Mouse (Mus musculus) adrenal gland, postnatal 25 days (tissue): ENCODE results near the gene Prss16. TPM values are rescaled to one million over a fixed set of nuclear protein-coding genes. Genes with fewer than 3 reads are reported as not detected.
A peak's percentile ranks its signal among the peaks of the same experiment; 100 is the strongest.

Experiments used
- DNase-seq: peaks from one replicate; pipeline ENCODE4 v3.0.0; 2021; ENCODE audit warnings: mixed read lengths
- total RNA-seq: library from RNA; stranded (reverse); gene quantifications from 2 replicates; pipeline ENCODE4 v1.2.3, GENCODE M21; 2021

Prss16 gene
- total RNA-seq, 1 experiment from 2014 or later, result not detected

- no peak for DNase-seq
These were observed 2.4 kb downstream of the Prss16 start for GRCm38 (mm10) chr13:22007121-22007510.

- DNase-seq, result peak; percentile 42
These were observed 3.0 kb downstream of the Prss16 start for GRCm38 (mm10) chr13:22006334-22007120.

GRCm38 (mm10) chr13:22005605-22006333 lies 3.8 kb downstream of the Prss16 start:
- DNase-seq, result peak; percentile 42

GRCm38 (mm10) chr13:22001823-22002222 lies 7.7 kb downstream of the Prss16 start:
- DNase-seq, result no peak

GRCm38 (mm10) chr13:22001346-22001745 lies 8.2 kb downstream of the Prss16 start:
- DNase-seq, result no peak

GRCm38 (mm10) chr13:21999147-21999546 lies 10.4 kb downstream of the Prss16 start:
- no peak for DNase-seq

- no peak for DNase-seq
These were observed 11.1 kb downstream of the Prss16 start for GRCm38 (mm10) chr13:21998412-21998811.

GRCm38 (mm10) chr13:21997821-21998220 lies 11.7 kb downstream of the Prss16 start:
- no peak for DNase-seq

GRCm38 (mm10) chr13:21997201-21997820 lies 12.2 kb downstream of the Prss16 start:
- DNase-seq, result no peak

GRCm38 (mm10) chr13:21996840-21997185 lies 12.7 kb downstream of the Prss16 start:
- DNase-seq, result no peak

GRCm38 (mm10) chr13:21996101-21996839 lies 13.3 kb downstream of the Prss16 start:
- DNase-seq, result no peak

- DNase-seq, result peak; percentile 9
These were observed 14.1 kb downstream of the Prss16 start for GRCm38 (mm10) chr13:21995331-21995914.

GRCm38 (mm10) chr13:21994896-21995295 lies 14.6 kb downstream of the Prss16 start:
- DNase-seq, result no peak

GRCm38 (mm10) chr13:21993957-21994738 lies 15.4 kb downstream of the Prss16 start:
- DNase-seq, result no peak

GRCm38 (mm10) chr13:21992550-21992949 lies 17.0 kb downstream of the Prss16 start:
- DNase-seq, result no peak

- no peak for DNase-seq
These were observed 25.1 kb downstream of the Prss16 start for GRCm38 (mm10) chr13:21984486-21984885.

GRCm38 (mm10) chr13:21981803-21982193 lies 27.7 kb downstream of the Prss16 start:
- DNase-seq, result no peak

- DNase-seq, result peak; percentile 40
These were observed 28.4 kb downstream of the Prss16 start, which contains the start of gene Pom121l2 for GRCm38 (mm10) chr13:21980981-21981802. Gene Pom121l2, plus strand, starts transcription at chr13:21981194.

- peak; percentile 59 for DNase-seq
These were observed 34.6 kb downstream of the Prss16 start for GRCm38 (mm10) chr13:21974726-21975473.
